Mouse (Mus musculus) cortical plate, adult 2 months (tissue): ENCODE data around the gene Slc25a38. TPM values are rescaled to one million over a fixed set of nuclear protein-coding genes. Genes with fewer than 3 reads are reported as not detected.

Source experiments
- H3K27ac ChIP-seq: fragments of 200-500 bp; 2 replicates; pipeline ENCODE4 v1.5.1; 2012; ENCODE audit warnings: low read length, control low read depth, inconsistent platforms; ENCODE audit not compliant: insufficient read depth
- H3K4me1 ChIP-seq: fragments of 200-500 bp; 2 replicates; pipeline ENCODE4 v1.6.1; 2011; ENCODE audit warnings: low read length; ENCODE audit not compliant: control insufficient read depth, insufficient read depth
- H3K4me3 ChIP-seq: fragments of 200-500 bp; 2 replicates; pipeline ENCODE4 v1.5.1; 2011; ENCODE audit warnings: mild to moderate bottlenecking, low read length, control low read depth; ENCODE audit not compliant: insufficient read depth
- CTCF ChIP-seq: fragments of 200-500 bp; IDR thresholded peaks from 2 replicates; pipeline ENCODE4 v1.5.1; 2011; ENCODE audit warnings: mild to moderate bottlenecking, control low read depth, low read length; ENCODE audit not compliant: insufficient read depth; ENCODE audit errors: extremely low read depth
- POLR2A ChIP-seq: fragments of 200-500 bp; IDR thresholded peaks from 2 replicates; pipeline ENCODE4 v1.6.1; 2011; ENCODE audit warnings: mild to moderate bottlenecking, low read length, control low read depth; ENCODE audit not compliant: insufficient read depth; ENCODE audit errors: extremely low read depth
- polyA plus RNA-seq: library from polyadenylated mRNA; depleted of rRNA; stranded (reverse); fragments of >200 nt; gene quantifications from 2 replicates; pipeline ENCODE4 v1.2.3, GENCODE M21; 2012

Gene Slc25a38
- polyA plus RNA-seq, 1 experiment, result 23.3 TPM

GRCm38 (mm10) chr9:120133755-120134475 is 23.7 kb downstream of the Slc25a38 start:
- H3K4me1 ChIP-seq, result peaks cover 3% of the 10 kb centered on the region
- no peak overlapping the region for H3K4me3 ChIP-seq
- H3K27ac ChIP-seq, result no peak overlapping the region
- TF ChIP-seq CTCF (no peak), POLR2A (0 out of 2 replicates have a peak, but pooled peaks have one; percentile 17)

GRCm38 (mm10) chr9:120134529-120135160 is 24.5 kb downstream of the Slc25a38 start:
- no peak overlapping the region for H3K4me3 ChIP-seq
- no peaks in the 10 kb centered on the region for H3K4me1 ChIP-seq
- TF ChIP-seq POLR2A (no peak), CTCF (no peak)
- no peak overlapping the region for H3K27ac ChIP-seq

DNA sequence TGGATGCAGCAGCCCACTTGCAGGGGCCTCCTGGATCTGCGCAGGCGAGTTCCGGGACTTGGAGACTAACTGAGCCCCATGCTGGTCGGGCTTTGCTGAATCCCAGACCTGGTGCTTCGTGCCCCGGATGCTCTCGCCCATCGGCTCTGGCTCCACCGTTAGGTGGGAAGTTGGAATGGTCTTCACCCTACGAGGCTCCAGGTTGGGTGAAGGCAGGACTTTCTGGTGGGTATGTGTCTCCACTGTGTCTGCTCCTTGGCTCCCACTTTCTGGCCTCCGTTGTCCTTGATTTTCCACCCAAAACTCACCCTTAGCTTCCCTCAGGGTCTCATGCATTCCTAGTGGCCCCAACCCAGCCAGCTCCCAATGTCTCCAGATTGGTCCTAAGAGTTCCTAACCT is 25.3 kb downstream of the Slc25a38 start:
- no peak overlapping the region for H3K27ac ChIP-seq
- no peak overlapping the region for H3K4me3 ChIP-seq
- no peak for TF ChIP-seq POLR2A
- no peak for TF ChIP-seq CTCF
- no peaks in the 10 kb centered on the region for H3K4me1 ChIP-seq

GRCm38 (mm10) chr9:120140652-120141051 is 30.5 kb downstream of the Slc25a38 start:
- peak; percentile 97 for TF ChIP-seq CTCF
- no peak for TF ChIP-seq POLR2A
- no peaks in the 10 kb centered on the region for H3K4me1 ChIP-seq
- H3K27ac ChIP-seq, result no peak overlapping the region
- H3K4me3 ChIP-seq, result no peak overlapping the region

DNA sequence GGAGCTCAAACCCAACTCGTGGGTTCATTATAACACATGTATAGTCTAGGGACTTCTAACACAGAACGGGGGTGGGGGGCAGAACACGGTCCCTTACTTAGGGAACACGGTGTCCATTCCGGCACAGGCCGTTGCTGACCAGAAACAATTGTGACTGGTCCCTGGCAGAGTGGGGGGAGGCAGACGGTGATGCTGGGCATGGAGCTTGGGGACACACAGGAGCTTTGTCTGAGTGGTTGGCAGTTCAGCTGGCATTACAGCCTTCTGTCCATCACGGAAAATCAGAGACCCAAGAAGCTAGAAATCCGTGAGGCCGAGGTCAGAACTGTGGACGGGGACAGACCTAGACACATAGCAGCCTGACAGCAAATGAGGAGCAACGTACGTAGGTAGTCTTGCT is 34.3 kb downstream of the Slc25a38 start:
- peak overlapping the region; percentile 61 for H3K27ac ChIP-seq
- TF ChIP-seq CTCF (no peak), POLR2A (no peak)
- no peak overlapping the region for H3K4me3 ChIP-seq
- no peaks in the 10 kb centered on the region for H3K4me1 ChIP-seq

DNA sequence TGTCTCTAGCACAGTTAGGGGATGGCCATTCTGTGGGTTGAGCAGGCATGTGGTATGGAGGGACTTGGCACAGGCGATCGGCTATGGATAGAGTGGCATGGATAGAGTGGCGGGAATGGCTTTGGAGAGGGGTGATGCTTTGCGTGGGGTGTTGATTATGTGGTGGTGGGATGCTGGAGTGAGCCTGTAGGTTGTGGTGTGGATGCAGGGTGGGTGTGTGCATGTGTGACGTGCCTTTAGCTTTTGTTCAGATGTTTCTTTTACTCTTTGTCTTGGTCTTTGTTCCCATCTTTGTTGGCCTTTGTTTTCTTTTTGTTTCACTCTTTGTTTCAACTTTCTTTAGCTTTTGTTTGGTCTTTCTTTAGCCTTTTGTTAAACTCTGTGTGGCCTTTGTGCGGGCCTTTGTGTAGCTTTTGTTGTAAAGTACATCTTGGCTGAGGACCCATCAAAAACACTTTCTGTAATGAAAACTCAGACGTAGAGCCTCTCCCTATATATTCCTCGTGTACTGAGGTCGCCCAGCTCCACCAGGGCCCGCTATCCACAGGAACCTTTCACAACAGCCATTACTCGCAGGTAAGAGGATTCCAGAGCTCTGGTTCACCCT is 39.2 kb downstream of the Slc25a38 start, which contains the start of gene Mobp:
Gene Mobp (plus strand): TSS at position 486 of the 607 bp plus-strand sequence.
- TF ChIP-seq POLR2A, result peak; percentile 48; the same call in 1 of the 2 replicates
- no peak for TF ChIP-seq CTCF

DNA sequence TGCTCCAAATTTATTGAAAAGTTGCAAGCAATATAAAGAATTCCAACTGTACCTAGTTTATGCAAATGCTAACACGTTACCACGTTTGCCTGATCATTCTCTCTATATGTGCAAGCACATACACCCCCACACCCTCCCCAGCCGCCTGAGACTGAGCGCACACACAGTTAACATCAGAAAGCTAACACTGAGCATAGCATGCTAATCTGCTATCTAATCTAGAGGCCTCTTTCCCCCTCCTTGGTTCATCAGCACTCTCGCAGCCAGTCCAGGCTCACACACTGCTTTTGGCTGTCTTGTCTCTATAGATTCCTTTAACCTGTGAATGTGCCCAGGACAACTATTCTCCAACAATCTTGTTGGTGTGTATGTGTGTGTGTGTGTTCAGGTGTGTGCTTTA is 41.0 kb downstream of the Slc25a38 start:
- Histone ChIP-seq H3K27ac (peak overlapping the region; percentile 69; the same call in 1 of the 2 replicates), H3K4me3 (peak overlapping the region; percentile 17; the same call in 1 of the 2 replicates), H3K4me1 (no peaks in the 10 kb centered on the region)

More for the DNA sequence above, 39.2 kb downstream of the Slc25a38 start, which contains the start of gene Mobp:
- 0 out of 2 replicates have a peak within 1 kb of the TSS, but pooled peaks have one; percentile 17 for H3K4me3 ChIP-seq
- H3K4me1 ChIP-seq, result no peaks in the 10 kb centered on the region
- peak within 1 kb of the TSS; percentile 69 for H3K27ac ChIP-seq

DNA sequence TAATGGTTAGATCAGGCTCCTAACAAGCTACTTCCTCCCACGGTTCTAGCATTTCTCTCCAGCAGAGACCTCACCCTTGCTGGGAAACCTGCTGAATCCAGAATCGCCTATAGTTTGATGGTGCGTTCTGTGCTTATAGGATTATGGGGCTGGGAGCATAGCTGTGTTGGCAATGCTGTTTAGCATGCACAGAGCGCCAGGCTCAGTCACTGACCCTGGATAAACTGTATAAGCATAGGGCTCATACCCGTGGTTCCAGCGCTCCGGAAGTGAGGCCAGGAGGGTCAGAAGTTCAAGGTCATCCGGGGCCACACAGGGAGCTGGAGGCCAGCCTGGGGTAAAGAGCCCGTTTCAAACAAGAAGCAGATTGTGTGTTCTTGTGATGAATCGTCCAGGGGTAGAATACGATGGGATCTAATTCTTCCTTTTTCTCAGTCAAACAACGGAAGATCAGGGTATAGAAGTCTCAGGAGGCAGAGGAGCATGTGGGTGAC is 41.8 kb downstream of the Slc25a38 start:
- H3K27ac ChIP-seq, result 0 out of 2 replicates have a peak overlapping the region, but pooled peaks have one; percentile 47
- no peak for TF ChIP-seq CTCF
- no peaks in the 10 kb centered on the region for H3K4me1 ChIP-seq
- peak overlapping the region; percentile 17; the same call in 1 of the 2 replicates for H3K4me3 ChIP-seq

More for the DNA sequence above, 41.0 kb downstream of the Slc25a38 start:
- TF ChIP-seq POLR2A, result no peak

DNA sequence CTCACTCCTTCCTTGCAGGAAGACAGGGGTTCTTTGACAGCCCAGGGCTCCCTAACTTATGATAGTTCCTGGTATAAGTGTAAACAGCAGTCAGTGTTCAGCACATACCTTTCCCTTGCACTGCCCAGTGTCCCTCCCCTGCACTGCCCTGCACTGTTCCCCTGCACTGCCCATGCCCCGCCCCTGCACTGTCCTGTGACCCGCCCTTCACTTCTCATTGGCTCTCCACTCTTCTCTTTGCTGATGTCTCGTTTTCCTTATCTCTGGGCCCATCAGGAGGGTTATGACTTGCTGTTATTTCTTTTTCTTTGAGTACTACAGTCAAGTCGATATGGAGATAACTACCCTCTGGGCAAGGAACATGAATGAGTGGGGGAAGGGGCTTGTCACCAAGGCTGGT is 47.9 kb downstream of the Slc25a38 start:
- no peak overlapping the region for H3K27ac ChIP-seq
- TF ChIP-seq POLR2A, result no peak
- no peak for TF ChIP-seq CTCF
- no peaks in the 10 kb centered on the region for H3K4me1 ChIP-seq
- H3K4me3 ChIP-seq, result no peak overlapping the region

GRCm38 (mm10) chr9:120163862-120164261 is 53.7 kb downstream of the Slc25a38 start:
- no peak for TF ChIP-seq CTCF
- no peak for TF ChIP-seq POLR2A
- Histone ChIP-seq H3K4me3 (no peak overlapping the region), H3K4me1 (no peaks in the 10 kb centered on the region), H3K27ac (no peak overlapping the region)
